Mouse (Mus musculus) CH12.LX (cell line): Measurements from ENCODE around the gene Ccdc57. TPM values are rescaled to one million over a fixed set of nuclear protein-coding genes. Genes with fewer than 3 reads are reported as not detected.
A peak's percentile ranks its signal among the peaks of the same experiment; 100 is the strongest.

ENCODE experiments used
- DNase-seq: peaks from one replicate; pipeline ENCODE4 v3.0.0-alpha.2; 2013; ENCODE audit errors: extremely low read depth
- H3K27ac ChIP-seq: 2 replicates; pipeline ENCODE4 v1.5.1; 2012; ENCODE audit warnings: low read depth, mild to moderate bottlenecking, control low read depth, moderate library complexity; ENCODE audit not compliant: insufficient read depth
- H3K27me3 ChIP-seq: replicated peaks from 2 replicates; pipeline ENCODE3; 2012; ENCODE audit warnings: inconsistent platforms
- H3K36me3 ChIP-seq, 2 experiments: replicated peaks in 1 of 2; 2 replicates each; pipeline versions ENCODE3 to v1.6.1; 2012; ENCODE audit warnings: inconsistent platforms in 1 of 2, low read length in 1 of 2, mild to moderate bottlenecking in 1 of 2, mixed read lengths in 1 of 2, moderate library complexity in 1 of 2; ENCODE audit not compliant: control insufficient read depth in 1 of 2, insufficient read depth in 1 of 2
- H3K4me1 ChIP-seq, 2 experiments: 2 replicates each; pipeline ENCODE4 v1.6.1; 2012; ENCODE audit warnings: inconsistent platforms in 1 of 2, moderate library complexity in 1 of 2; ENCODE audit not compliant: insufficient read depth in 2 of 2, control insufficient read depth in 1 of 2
- H3K4me2 ChIP-seq: 2 replicates; pipeline ENCODE4 v1.6.1; 2012; ENCODE audit warnings: low read depth, mild to moderate bottlenecking, control low read depth; ENCODE audit not compliant: poor library complexity, insufficient read depth, severe bottlenecking
- H3K4me3 ChIP-seq, 3 experiments: fragments of 150-350 bp in 1 of 3; sonication (generic) in 1 of 3; replicated peaks in 1 of 3; 2 replicates each; pipeline versions ENCODE3 to v1.5.1; 2011 to 2012; ENCODE audit warnings: low read depth in 2 of 3, low read length in 2 of 3, mild to moderate bottlenecking in 2 of 3, moderate library complexity in 2 of 3, control low read depth in 1 of 3, improper control_type of control experiment in 1 of 3, inconsistent platforms in 1 of 3, mixed read lengths in 1 of 3; ENCODE audit not compliant: poor library complexity in 1 of 3
- H3K79me2 ChIP-seq: replicated peaks from 2 replicates; pipeline ENCODE4 v1.6.1; 2012; ENCODE audit warnings: mild to moderate bottlenecking, moderate library complexity; ENCODE audit not compliant: control insufficient read depth, poor library complexity, insufficient read depth, severe bottlenecking; ENCODE audit errors: extremely low read depth
- H3K9ac ChIP-seq: 2 replicates; pipeline ENCODE4 v1.6.1; 2012; ENCODE audit warnings: low read depth, mild to moderate bottlenecking, control low read depth, moderate library complexity; ENCODE audit not compliant: insufficient read depth
- H3K9me3 ChIP-seq: replicated peaks from 2 replicates; pipeline ENCODE3; 2012; ENCODE audit warnings: low read length, inconsistent platforms, mixed read lengths
- BHLHE40 ChIP-seq: IDR thresholded peaks from 2 replicates; pipeline ENCODE4 v1.6.1; 2011; ENCODE audit warnings: mild to moderate bottlenecking, low read depth, low read length, improper control_type of control experiment
- CHD2 ChIP-seq: IDR thresholded peaks from 2 replicates; pipeline ENCODE4 v1.6.1; 2011; ENCODE audit warnings: low read length, improper control_type of control experiment
- ELF1 ChIP-seq: IDR thresholded peaks from 2 replicates; pipeline ENCODE4 v1.6.1; 2014; ENCODE audit warnings: low read depth, mild to moderate bottlenecking, inconsistent platforms, low read length, improper control_type of control experiment
- ETS1 ChIP-seq: conservative IDR thresholded peaks from 2 replicates; pipeline ENCODE4 v1.6.1; 2012; ENCODE audit warnings: low read depth, mild to moderate bottlenecking, inconsistent platforms, low read length, improper control_type of control experiment, moderate library complexity
- HCFC1 ChIP-seq: IDR thresholded peaks from 2 replicates; pipeline ENCODE4 v1.6.1; 2012; ENCODE audit warnings: low read depth, mild to moderate bottlenecking, inconsistent platforms, low read length, improper control_type of control experiment
- IRF4 ChIP-seq: IDR thresholded peaks from 2 replicates; pipeline ENCODE4 v1.6.1; 2014; ENCODE audit warnings: low read depth, mild to moderate bottlenecking, inconsistent platforms, low read length, improper control_type of control experiment
- JUN ChIP-seq: IDR thresholded peaks from 2 replicates; pipeline ENCODE4 v1.6.1; 2011; ENCODE audit warnings: low read depth, mild to moderate bottlenecking, low read length, improper control_type of control experiment, moderate library complexity; ENCODE audit not compliant: insufficient read depth
- JUND ChIP-seq: conservative IDR thresholded peaks from 2 replicates; pipeline ENCODE4 v1.6.1; 2011; ENCODE audit warnings: low read depth, low read length, improper control_type of control experiment
- KAT2A ChIP-seq: IDR thresholded peaks from 2 replicates; pipeline ENCODE4 v1.6.1; 2012; ENCODE audit warnings: low read length, improper control_type of control experiment, inconsistent platforms; ENCODE audit not compliant: insufficient replicate concordance
- MAX ChIP-seq: IDR thresholded peaks from 2 replicates; pipeline ENCODE4 v1.6.1; 2011; ENCODE audit warnings: low read length, improper control_type of control experiment
- MAZ ChIP-seq: IDR thresholded peaks from 2 replicates; pipeline ENCODE4 v1.6.1; 2012; ENCODE audit warnings: low read depth, mild to moderate bottlenecking, inconsistent platforms, low read length, improper control_type of control experiment, moderate library complexity
- MEF2A ChIP-seq: IDR thresholded peaks from 2 replicates; pipeline ENCODE4 v1.6.1; 2014; ENCODE audit warnings: low read depth, mild to moderate bottlenecking, inconsistent platforms, low read length, improper control_type of control experiment, borderline replicate concordance
- MXI1 ChIP-seq: IDR thresholded peaks from 2 replicates; pipeline ENCODE4 v1.6.1; 2011; ENCODE audit warnings: mild to moderate bottlenecking, low read depth, low read length, improper control_type of control experiment
- MYC ChIP-seq: IDR thresholded peaks from 2 replicates; pipeline ENCODE4 v1.6.1; 2011; ENCODE audit warnings: low read depth, mild to moderate bottlenecking, improper control_type of control experiment, low read length
- NELFE ChIP-seq: IDR thresholded peaks from 2 replicates; pipeline ENCODE4 v1.6.1; 2011; ENCODE audit warnings: low read depth, low read length, improper control_type of control experiment
- NRF1 ChIP-seq: IDR thresholded peaks from 2 replicates; pipeline ENCODE4 v1.6.1; 2014; ENCODE audit warnings: low read depth, mild to moderate bottlenecking, inconsistent platforms, low read length, improper control_type of control experiment, moderate library complexity
- POLR2A ChIP-seq: IDR thresholded peaks from 2 replicates; pipeline ENCODE4 v1.6.1; 2011; ENCODE audit warnings: low read depth, mild to moderate bottlenecking, improper control_type of control experiment, low read length
- POLR2AphosphoS2 ChIP-seq: IDR thresholded peaks from 2 replicates; pipeline ENCODE4 v1.6.1; 2011; ENCODE audit warnings: low read depth, low read length, improper control_type of control experiment
- TBP ChIP-seq: conservative IDR thresholded peaks from 2 replicates; pipeline ENCODE4 v1.6.1; 2011; ENCODE audit warnings: low read depth, low read length, improper control_type of control experiment
- ZC3H11A ChIP-seq: IDR thresholded peaks from 2 replicates; pipeline ENCODE4 v1.6.1; 2012; ENCODE audit warnings: low read depth, mild to moderate bottlenecking, inconsistent platforms, low read length, improper control_type of control experiment
- ZKSCAN1 ChIP-seq: IDR thresholded peaks from 2 replicates; pipeline ENCODE4 v1.6.1; 2012; ENCODE audit warnings: low read depth, inconsistent platforms, low read length, improper control_type of control experiment, borderline replicate concordance
- ZMIZ1 ChIP-seq: IDR thresholded peaks from 2 replicates; pipeline ENCODE4 v1.6.1; 2012; ENCODE audit warnings: low read depth, mild to moderate bottlenecking, inconsistent platforms, low read length, improper control_type of control experiment
- ZNF384 ChIP-seq: IDR thresholded peaks from 2 replicates; pipeline ENCODE4 v1.6.1; 2012; ENCODE audit warnings: low read depth, low read length, improper control_type of control experiment, inconsistent platforms
- dilution Hi-C: fragments of 300-500 bp; cut with MboI; formaldehyde crosslinking; loops from 2 replicates; pipeline ENCODE4 v1.14.3; 2020; ENCODE audit warnings: low sequenced_read_pairs; ENCODE audit not compliant: extremely low pct_unique_long_range_greater_than_20kb, extremely low pct_ligation_motif_present
- in situ Hi-C: fragments of 300-500 bp; cut with MboI; formaldehyde crosslinking; loops from 3 replicates; pipeline ENCODE4 v1.14.3; 2019; ENCODE audit warnings: low sequenced_read_pairs, low pct_ligation_motif_present, low pct_unique_long_range_greater_than_20kb, mixed read lengths
- polyA plus RNA-seq: library from polyadenylated mRNA; unstranded; fragments of >175 nt; gene quantifications from 2 replicates; pipeline ENCODE4 v1.2.1, GENCODE M21; 2012; ENCODE audit warnings: low read depth; ENCODE audit not compliant: insufficient read length
- total RNA-seq, 2 experiments: library from RNA; depleted of rRNA; stranded (reverse); fragments of 300-350 nt in 1 of 2; fragments of >200 nt in 1 of 2; gene quantifications; 2 replicates each; pipeline ENCODE4 v1.2.3; 2012 to 2014

The Ccdc57 gene
- total and polyA plus RNA-seq, 3 experiments = 2.3 to 6.0 (median 5.4) TPM

- Histone ChIP-seq H3K4me2 (no peak overlapping the region), H3K79me2 (no peaks in the 10 kb centered on the region), H3K36me3 (peaks cover 84 to 100% of the 10 kb centered on the region in 2 experiments), H3K27ac (no peak overlapping the region), H3K4me3 (no peak overlapping the region), H3K27me3 (no peaks in the 10 kb centered on the region), H3K9me3 (no peaks in the 10 kb centered on the region), H3K4me1 (no peaks in the 10 kb centered on the region), H3K9ac (no peak overlapping the region)
- no peak for DNase-seq
- TF ChIP-seq POLR2A = peak; percentile 34; the same call in 1 of the 2 replicates
- no peak for TF ChIP-seq BHLHE40
- in situ Hi-C loops (no loop called here), dilution Hi-C loops (no loop called here)
Observed at GRCm38 (mm10) chr11:120962909-120963308, 30.2 kb upstream of the Ccdc57 start.

- dilution Hi-C loops (no loop called here), in situ Hi-C loops (no loop called here)
- no peaks in the 10 kb centered on the region for H3K79me2 ChIP-seq
- no peak overlapping the region for H3K4me3 ChIP-seq
- no peaks in the 10 kb centered on the region for H3K9me3 ChIP-seq
- no peak overlapping the region for H3K9ac ChIP-seq
- no peak overlapping the region for H3K4me2 ChIP-seq
- no peak for DNase-seq
- H3K27ac ChIP-seq = no peak overlapping the region
- TF ChIP-seq MYC = no peak
- no peak for TF ChIP-seq HCFC1
- no peak for TF ChIP-seq MAZ
- TF ChIP-seq CHD2 = peak; percentile 14
- TF ChIP-seq NRF1 = no peak
- no peak for TF ChIP-seq TBP
- TF ChIP-seq BHLHE40 = no peak
- TF ChIP-seq POLR2A = peak; percentile 14; the same call in 1 of the 2 replicates
- no peak for TF ChIP-seq MAX
- TF ChIP-seq MXI1 = no peak
- no peak for TF ChIP-seq ETS1
- TF ChIP-seq JUN = no peak
- peak; percentile 70 for TF ChIP-seq ZMIZ1
- TF ChIP-seq ZKSCAN1 = no peak
- peak; percentile 84 for TF ChIP-seq POLR2AphosphoS2
- TF ChIP-seq MEF2A = no peak
- TF ChIP-seq ZNF384 = no peak
- no peak for TF ChIP-seq KAT2A
- no peak for TF ChIP-seq ELF1
- no peak for TF ChIP-seq IRF4
- TF ChIP-seq NELFE = no peak
- no peak for TF ChIP-seq ZC3H11A
- TF ChIP-seq JUND = no peak
- no peaks in the 10 kb centered on the region for H3K4me1 ChIP-seq
- peaks cover 84 to 100% of the 10 kb centered on the region in 2 experiments for H3K36me3 ChIP-seq
- H3K27me3 ChIP-seq = no peaks in the 10 kb centered on the region
Observed at GRCm38 (mm10) chr11:120962050-120962771, 29.5 kb upstream of the Ccdc57 start.
